Comparison of ENCODE assay signal across 20 mouse cellular contexts in genomic region chr6:131247206-131247605, GRCm38 (mm10). TPM values are rescaled to one million over a fixed set of nuclear protein-coding genes. Genes with fewer than 3 reads are reported as not detected.
A peak's percentile ranks its signal among the peaks of the same experiment; 100 is the strongest.
DNase-seq lines count a peak whose midpoint lies in the region; ATAC-seq and TF ChIP-seq lines count a peak whose summit lies in the region.
"Had no signal": no experiment of that assay in that cellular context is flagged by ENCODE, and none has a peak within 500 bp of the region (broad histone marks: within the 10 kb centered on the region; RNA-seq: fewer than 3 reads in every experiment).

Gene Klra2 (minus strand): TSS chr6:131247362.

- H3ac ChIP-seq in C2C12 (ENCODE audit: control insufficient read depth, insufficient read length, low read depth), result no peak within 1 kb of the TSS

- H3K79me3 ChIP-seq in C2C12 (ENCODE audit: low read depth), result no peaks in the 10 kb centered on the region

- WGBS in liver, postnatal 0 days (ENCODE audit: insufficient replicate concordance), result 47% methylated on average over 2 of the region's 2 CpGs
- 69% methylated on average over 2 of the region's 2 CpGs for WGBS in liver, embryonic 11.5 days

- no peak within 1 kb of the TSS for H3K4me2 ChIP-seq in liver, postnatal 0 days (ENCODE audit: low read depth, low read length)
- H3K4me2 ChIP-seq in liver, embryonic 11.5 days, result no peak within 1 kb of the TSS
- H3K4me2 ChIP-seq: embryonic facial prominence, embryonic 12.5 days; heart, embryonic 13.5 days; hindbrain, embryonic 14.5 days; limb, embryonic 15.5 days; midbrain, embryonic 11.5 days; neural tube, embryonic 13.5 days had no signal

- no peaks in the 10 kb centered on the region for H3K36me3 ChIP-seq in liver, postnatal 0 days (replicated peaks; ENCODE audit: insufficient read depth, low read length)
- H3K36me3 ChIP-seq in liver, embryonic 11.5 days (ENCODE audit: control insufficient read depth, insufficient read depth, low read length), result no peaks in the 10 kb centered on the region
- no peaks in the 10 kb centered on the region for H3K36me3 ChIP-seq in C2C12 (ENCODE audit: control insufficient read depth, insufficient read depth)
- H3K36me3 ChIP-seq: embryonic facial prominence, embryonic 12.5 days; heart, embryonic 13.5 days; limb, embryonic 15.5 days; neural tube, embryonic 13.5 days had no signal

- no peak for DNase-seq in liver, postnatal 0 days
- DNase-seq in liver, embryonic 11.5 days (ENCODE audit: low spot score), result no peak
- no peak for DNase-seq in cerebellum, adult 11-12 months
- DNase-seq in gastrocnemius, postnatal 36 days, result no peak
- DNase-seq: adrenal gland, postnatal 14 days; cerebellum, adult 9-10 months; kidney, adult 9 months; kidney, postnatal 25 days; thymus, postnatal 36 days had no signal

- no peak for TF ChIP-seq EP300 in liver, postnatal 0 days (IDR thresholded peaks at IDR 0.05; ENCODE audit: low read depth)

- H3K9me3 ChIP-seq in liver, postnatal 0 days (ENCODE audit: low read length), result no peaks in the 10 kb centered on the region
- H3K9me3 ChIP-seq in liver, embryonic 11.5 days (ENCODE audit: control insufficient read depth, low read length), result no peaks in the 10 kb centered on the region
- H3K9me3 ChIP-seq: embryonic facial prominence, embryonic 12.5 days; heart, embryonic 13.5 days; limb, embryonic 15.5 days had no signal

- no peak within 1 kb of the TSS for H3K4me3 ChIP-seq in liver, postnatal 0 days (ENCODE audit: low read depth, low read length)
- no peak within 1 kb of the TSS for H3K4me3 ChIP-seq in liver, embryonic 11.5 days (ENCODE audit: low read depth, low read length)
- H3K4me3 ChIP-seq in C2C12 (ENCODE audit: insufficient read depth, poor library complexity, severe bottlenecking), result no peak within 1 kb of the TSS
- H3K4me3 ChIP-seq: embryonic facial prominence, embryonic 12.5 days; erythroblast, embryonic 14.5 days; heart, embryonic 13.5 days; limb, embryonic 15.5 days; neural tube, embryonic 13.5 days had no signal

- no peak within 1 kb of the TSS; the same call in 1 of the 2 replicates for H3K27ac ChIP-seq in liver, postnatal 0 days (ENCODE audit: low read depth)
- H3K27ac ChIP-seq in liver, embryonic 11.5 days (ENCODE audit: low read depth, low read length), result no peak within 1 kb of the TSS
- H3K27ac ChIP-seq: embryonic facial prominence, embryonic 12.5 days; heart, embryonic 13.5 days; hindbrain, embryonic 14.5 days; limb, embryonic 15.5 days; neural tube, embryonic 13.5 days had no signal

- H3K27me3 ChIP-seq in liver, postnatal 0 days (ENCODE audit: insufficient read depth, low read length), result no peaks in the 10 kb centered on the region
- H3K27me3 ChIP-seq in liver, embryonic 11.5 days (replicated peaks; ENCODE audit: control insufficient read depth, insufficient read depth, low read length), result no peaks in the 10 kb centered on the region
- H3K27me3 ChIP-seq in C2C12 (ENCODE audit: control insufficient read depth, insufficient read depth, insufficient read length), result no peaks in the 10 kb centered on the region
- H3K27me3 ChIP-seq: embryonic facial prominence, embryonic 12.5 days; heart, embryonic 13.5 days; limb, embryonic 15.5 days; neural tube, embryonic 13.5 days had no signal

- intact Hi-C loops in gastrocnemius, postnatal 36 days (cut with DNase I), result no loop called here

- no peaks in the 10 kb centered on the region for H3K4me1 ChIP-seq in liver, postnatal 0 days (ENCODE audit: insufficient read depth)
- no peaks in the 10 kb centered on the region for H3K4me1 ChIP-seq in liver, embryonic 11.5 days (replicated peaks; ENCODE audit: control insufficient read depth, insufficient read depth, low read length)
- H3K4me1 ChIP-seq: embryonic facial prominence, embryonic 12.5 days; heart, embryonic 13.5 days; limb, embryonic 15.5 days; neural tube, embryonic 13.5 days had no signal

- H3K79me2 ChIP-seq in C2C12 (ENCODE audit: control insufficient read depth, insufficient read depth), result no peaks in the 10 kb centered on the region

- no peak within 1 kb of the TSS for H3K9ac ChIP-seq in liver, postnatal 0 days (replicated peaks)
- H3K9ac ChIP-seq in liver, embryonic 11.5 days (ENCODE audit: low read depth, low read length), result no peak within 1 kb of the TSS
- H3K9ac ChIP-seq: embryonic facial prominence, embryonic 12.5 days; heart, embryonic 13.5 days; hindbrain, embryonic 14.5 days; limb, embryonic 15.5 days; neural tube, embryonic 13.5 days had no signal

- no peak for TF ChIP-seq CTCF in liver, postnatal 0 days (IDR thresholded peaks at IDR 0.05; ENCODE audit: low read depth)
- TF ChIP-seq CTCF in C2C12 (IDR thresholded peaks at IDR 0.05; ENCODE audit: control insufficient read depth, insufficient read depth, insufficient read length), result no peak

- ATAC-seq in liver, postnatal 0 days, result peak; percentile 60
- no peak for ATAC-seq in liver, embryonic 11.5 days (replicated peaks; ENCODE audit: low FRiP score)
- ATAC-seq in granulocyte monocyte progenitor cell, adult 5-6 weeks (replicated peaks; ENCODE audit: poor library complexity, severe bottlenecking), result peak; percentile 94
- peak; percentile 99 for ATAC-seq in neutrophil, adult 5-6 weeks (ENCODE audit: extremely low read depth, insufficient number of reproducible peaks, low FRiP score, poor library complexity, severe bottlenecking)
- ATAC-seq: forebrain, embryonic 14.5 days had no signal

TF ChIP-seq in C2C12, 6 proteins besides CTCF, POLR2A, EP300 and RAD21:
- TF ChIP-seq MYOG (IDR thresholded peaks at IDR 0.05; ENCODE audit: control insufficient read depth, extremely low read depth, insufficient read length) (no peak), MYOD1 (IDR thresholded peaks at IDR 0.05; ENCODE audit: control insufficient read depth, insufficient read length, low read depth) (no peak), CEBPB (IDR thresholded peaks at IDR 0.05; ENCODE audit: low read depth) (peak; percentile 85)

RNA-seq across cellular contexts. Expression of gene Klra2, which starts in this region (rescaled TPM):
- 0.90 and 1.1 TPM in 2 replicates for polyA plus RNA-seq in liver, postnatal 0 days (2015; fragmentation: Nextera tagmentation; extraction: Ambion mirVana)
- 0.10 TPM in 1 of 2 replicates, not detected in the other for polyA plus RNA-seq in liver, embryonic 11.5 days (2014; fragmentation: Nextera tagmentation; extraction: Ambion mirVana)
- polyA plus RNA-seq in C2C12 (2012; fragmentation: generic; extraction: Trizol), result 0.08 TPM
- not detected in 2 replicates for total RNA-seq in granulocyte monocyte progenitor cell, adult 5-6 weeks (2014; fragmentation: Nextera tagmentation)
- total RNA-seq in granulocyte monocyte progenitor cell, adult 5-6 weeks (2017), result 0.15 and 0.47 TPM in 2 replicates
- 139 TPM in 2 replicates for total RNA-seq in neutrophil, adult 5-6 weeks (2017)
- not detected for total RNA-seq in gastrocnemius, postnatal 36 days (2021)
- polyA plus RNA-seq: embryonic facial prominence, embryonic 12.5 days; erythroblast, embryonic 14.5 days; forebrain, embryonic 14.5 days; heart, embryonic 13.5 days; midbrain, embryonic 11.5 days had no signal

Comparison
In these comparisons a context has a peak if more than half of its experiments do, and no peak if none do; other contexts are left out.
1. RNA of gene Klra2 (total RNA-seq): 139 TPM in neutrophil, adult 5-6 weeks; 0.15 to 0.47 TPM in granulocyte monocyte progenitor cell, adult 5-6 weeks and not detected in gastrocnemius, postnatal 36 days; every median in the first group is over 10 times any median in the second.
2. Peak in ATAC-seq in granulocyte monocyte progenitor cell, adult 5-6 weeks; RNA of the gene not detected or under 1 TPM.